Mouse (Mus musculus): ENCODE data around the gene Spns3.

Spns3 gene

GRCm38 (mm10) chr11:72481313-72481712 lies 69.0 kb downstream of the Spns3 start:
- DNase-seq (ENCODE audit: low spot score): no peak

GRCm38 (mm10) chr11:72479499-72479898 lies 70.8 kb downstream of the Spns3 start:
- no peak for DNase-seq (ENCODE audit: low spot score)

- no peak for DNase-seq (ENCODE audit: low spot score)
Observed at GRCm38 (mm10) chr11:72478228-72478627, 72.1 kb downstream of the Spns3 start.

GRCm38 (mm10) chr11:72477653-72478052 lies 72.7 kb downstream of the Spns3 start:
- DNase-seq (ENCODE audit: low spot score): no peak

- no peak for DNase-seq (ENCODE audit: low spot score)
Observed at GRCm38 (mm10) chr11:72477182-72477581, 73.1 kb downstream of the Spns3 start.

- no peak for DNase-seq (ENCODE audit: low spot score)
Observed at GRCm38 (mm10) chr11:72476074-72476625, 74.2 kb downstream of the Spns3 start.

GRCm38 (mm10) chr11:72475408-72475807 lies 74.9 kb downstream of the Spns3 start:
- no peak for DNase-seq (ENCODE audit: low spot score)

- no peak for DNase-seq (ENCODE audit: low spot score)
Observed at GRCm38 (mm10) chr11:72474926-72475325, 75.4 kb downstream of the Spns3 start.

GRCm38 (mm10) chr11:72473540-72473939 lies 76.8 kb downstream of the Spns3 start:
- DNase-seq (ENCODE audit: low spot score): no peak

GRCm38 (mm10) chr11:72471381-72471780 lies 78.9 kb downstream of the Spns3 start:
- DNase-seq (ENCODE audit: low spot score): no peak

GRCm38 (mm10) chr11:72470004-72470403 lies 80.3 kb downstream of the Spns3 start:
- DNase-seq (ENCODE audit: low spot score): no peak

GRCm38 (mm10) chr11:72469217-72469616 lies 81.1 kb downstream of the Spns3 start:
- DNase-seq (ENCODE audit: low spot score): peak; percentile 92

GRCm38 (mm10) chr11:72468525-72468924 lies 81.8 kb downstream of the Spns3 start:
- no peak for DNase-seq (ENCODE audit: low spot score)

GRCm38 (mm10) chr11:72466694-72467507 lies 83.4 kb downstream of the Spns3 start:
- peak; percentile 82 for DNase-seq (ENCODE audit: low spot score)

GRCm38 (mm10) chr11:72465978-72466693 lies 84.2 kb downstream of the Spns3 start:
- DNase-seq (ENCODE audit: low spot score): peak; percentile 72

- DNase-seq (ENCODE audit: low spot score): no peak
Observed at GRCm38 (mm10) chr11:72464821-72465220, 85.5 kb downstream of the Spns3 start.

- peak; percentile 41 for DNase-seq (ENCODE audit: low spot score)
Observed at GRCm38 (mm10) chr11:72461500-72461981, 88.8 kb downstream of the Spns3 start.

GRCm38 (mm10) chr11:72458502-72458901 lies 91.8 kb downstream of the Spns3 start:
- no peak for DNase-seq (ENCODE audit: low spot score)

GRCm38 (mm10) chr11:72457995-72458496 lies 92.3 kb downstream of the Spns3 start:
- peak; percentile 75 for DNase-seq (ENCODE audit: low spot score)

GRCm38 (mm10) chr11:72455694-72456093 lies 94.6 kb downstream of the Spns3 start:
- no peak for DNase-seq (ENCODE audit: low spot score)

GRCm38 (mm10) chr11:72453105-72453953 lies 97.0 kb downstream of the Spns3 start:
- no peak for DNase-seq (ENCODE audit: low spot score)
